Mouse (Mus musculus) CH12.LX (cell line): ENCODE results near the gene Mfsd6l.

Experiments used
- CTCF ChIP-seq, 2 experiments: IDR thresholded peaks in 1 of 2; conservative IDR thresholded peaks in 1 of 2; 2 replicates each; pipeline ENCODE4 v1.5.1; 2011 to 2012; ENCODE audit warnings: low read depth in 2 of 2, low read length in 2 of 2, improper control_type of control experiment in 1 of 2, inconsistent platforms in 1 of 2, mild to moderate bottlenecking in 1 of 2, moderate library complexity in 1 of 2
- EP300 ChIP-seq: IDR thresholded peaks from 2 replicates; pipeline ENCODE4 v1.6.1; 2011; ENCODE audit warnings: low read length, improper control_type of control experiment
- HCFC1 ChIP-seq: IDR thresholded peaks from 2 replicates; pipeline ENCODE4 v1.6.1; 2012; ENCODE audit warnings: low read depth, mild to moderate bottlenecking, inconsistent platforms, low read length, improper control_type of control experiment
- JUND ChIP-seq: conservative IDR thresholded peaks from 2 replicates; pipeline ENCODE4 v1.6.1; 2011; ENCODE audit warnings: low read depth, low read length, improper control_type of control experiment
- KAT2A ChIP-seq: IDR thresholded peaks from 2 replicates; pipeline ENCODE4 v1.6.1; 2012; ENCODE audit warnings: low read length, improper control_type of control experiment, inconsistent platforms; ENCODE audit not compliant: insufficient replicate concordance
- MAFK ChIP-seq: IDR thresholded peaks from 2 replicates; pipeline ENCODE4 v1.6.1; 2011; ENCODE audit warnings: low read length, improper control_type of control experiment; ENCODE audit not compliant: insufficient replicate concordance
- MAX ChIP-seq: IDR thresholded peaks from 2 replicates; pipeline ENCODE4 v1.6.1; 2011; ENCODE audit warnings: low read length, improper control_type of control experiment
- MAZ ChIP-seq: IDR thresholded peaks from 2 replicates; pipeline ENCODE4 v1.6.1; 2012; ENCODE audit warnings: low read depth, mild to moderate bottlenecking, inconsistent platforms, low read length, improper control_type of control experiment, moderate library complexity
- NELFE ChIP-seq: IDR thresholded peaks from 2 replicates; pipeline ENCODE4 v1.6.1; 2011; ENCODE audit warnings: low read depth, low read length, improper control_type of control experiment
- PAX5 ChIP-seq: IDR thresholded peaks from 2 replicates; pipeline ENCODE4 v1.6.1; 2012; ENCODE audit warnings: low read length, inconsistent platforms, mixed read lengths
- POLR2A ChIP-seq: IDR thresholded peaks from 2 replicates; pipeline ENCODE4 v1.6.1; 2011; ENCODE audit warnings: low read depth, mild to moderate bottlenecking, improper control_type of control experiment, low read length
- POLR2AphosphoS2 ChIP-seq: IDR thresholded peaks from 2 replicates; pipeline ENCODE4 v1.6.1; 2011; ENCODE audit warnings: low read depth, low read length, improper control_type of control experiment
- ZNF384 ChIP-seq: IDR thresholded peaks from 2 replicates; pipeline ENCODE4 v1.6.1; 2012; ENCODE audit warnings: low read depth, low read length, improper control_type of control experiment, inconsistent platforms

DNA sequence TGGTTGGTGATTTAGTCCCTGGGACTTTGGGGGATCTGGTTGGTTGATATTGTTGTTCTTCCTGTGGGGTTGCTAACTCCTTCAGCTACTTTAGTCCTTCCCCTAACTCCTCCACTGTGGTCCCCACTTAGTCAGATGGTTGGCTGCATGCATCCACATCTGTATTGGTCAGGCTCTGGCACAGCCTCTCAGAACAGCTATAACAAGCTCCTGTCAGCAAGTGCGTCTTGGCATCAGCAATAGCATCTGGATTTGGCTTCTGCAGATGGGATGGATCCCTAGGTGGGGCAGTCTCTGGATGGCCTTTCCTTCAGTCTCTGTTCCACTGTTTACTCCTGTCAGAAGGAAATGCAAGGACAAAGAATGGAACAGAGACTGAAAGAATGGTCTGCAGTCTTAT lies 21.1 kb downstream of the Mfsd6l start:
- TF ChIP-seq MAFK (no peak), PAX5 (no peak), CTCF (conservative IDR thresholded peaks at IDR 0.05 in 1 of 2, IDR thresholded peaks at IDR 0.05 in 1 of 2; ENCODE audit: low read depth in 2 of 2, low read length in 2 of 2) (no peak), ZNF384 (no peak), MAX (no peak), POLR2A (no peak), KAT2A (no peak), HCFC1 (no peak), POLR2AphosphoS2 (no peak), NELFE (no peak), JUND (no peak), MAZ (no peak), EP300 (no peak)
